Mouse (Mus musculus) liver, postnatal 0 days (tissue): Measurements from ENCODE around the gene Bap1.

Experiments
- CTCF ChIP-seq: sonication (generic); IDR thresholded peaks from 2 replicates; pipeline ENCODE4 v1.5.1; 2016; ENCODE audit warnings: antibody characterized with exemption, low read depth
- EP300 ChIP-seq: IDR thresholded peaks from 2 replicates; pipeline ENCODE4 v1.6.1; 2016; ENCODE audit warnings: antibody characterized with exemption, low read depth, mild to moderate bottlenecking

DNA sequence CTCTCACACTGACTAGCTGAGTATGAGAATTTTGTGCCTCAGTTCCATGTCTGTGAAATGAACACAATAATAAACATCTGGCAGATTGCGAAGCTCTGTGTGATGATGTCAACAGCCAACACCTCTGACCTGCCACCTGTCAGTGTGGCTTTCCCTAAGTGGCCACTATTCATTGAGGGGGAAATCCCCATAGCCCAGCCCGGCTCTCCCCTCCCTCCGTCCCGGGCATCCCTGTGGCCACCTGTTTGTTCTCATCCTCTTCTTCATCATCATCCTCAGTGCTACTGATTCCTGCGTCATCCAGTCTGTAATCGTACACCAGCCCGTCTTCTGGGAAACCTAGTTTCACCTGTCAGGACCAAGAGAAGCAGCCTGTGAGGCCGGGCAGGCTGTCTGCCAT, 34.5 kb downstream of the Bap1 start:
- TF ChIP-seq EP300 (no peak), CTCF (no peak)
